Mouse (Mus musculus): Measurements from ENCODE around the gene C1qtnf3. TPM values are rescaled to one million over a fixed set of nuclear protein-coding genes. Genes with fewer than 3 reads are reported as not detected.

Gene C1qtnf3
- total and polyA plus RNA-seq, 2 experiments from 2014 or later = 0.55 to 0.75 TPM

DNA sequence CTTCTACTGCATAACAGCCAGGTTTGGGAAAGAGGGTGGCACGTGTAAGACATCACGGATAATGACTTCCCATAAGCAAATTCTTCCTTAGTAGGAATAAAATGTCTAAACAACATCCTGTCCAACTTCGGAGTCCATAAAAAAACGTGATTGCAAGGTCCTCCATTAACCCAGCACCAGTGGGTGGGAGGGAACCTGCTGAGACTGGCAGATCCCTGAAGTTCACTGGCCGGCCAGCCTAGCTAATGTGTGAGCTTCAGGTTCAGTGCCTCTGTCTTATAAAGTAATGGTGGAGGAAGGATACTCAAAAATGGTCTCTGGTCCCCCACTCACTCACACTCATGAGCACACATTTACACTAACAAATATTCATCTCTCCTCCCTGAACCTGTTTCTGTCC is 3.0 kb downstream of the C1qtnf3 start:
- H3K27me3 ChIP-seq (ENCODE audit: insufficient read depth, low read length) = no peaks in the 10 kb centered on the region
- H3K9me3 ChIP-seq (ENCODE audit: low read length) = no peaks in the 10 kb centered on the region
- H3K4me2 ChIP-seq (ENCODE audit: low read depth, low read length, poor library complexity, severe bottlenecking) = no peak overlapping the region
- no peak overlapping the region for H3K27ac ChIP-seq (ENCODE audit: low read depth, low read length)
- ATAC-seq (ENCODE audit: low FRiP score) (no peak), DNase-seq (ENCODE audit: low spot score) (no peak)
- no peak overlapping the region for H3K4me3 ChIP-seq (ENCODE audit: low read depth, low read length)
- WGBS = 75% methylated on average over 5 of the region's 5 CpGs
- H3K4me1 ChIP-seq (ENCODE audit: insufficient read depth, low read length) = no peaks in the 10 kb centered on the region
- TF ChIP-seq CTCF (IDR thresholded peaks at IDR 0.05) = no peak
- no peak overlapping the region for H3K9ac ChIP-seq (replicated peaks; ENCODE audit: low read length, poor library complexity, severe bottlenecking)
- H3K36me3 ChIP-seq (ENCODE audit: insufficient read depth, low read length) = no peaks in the 10 kb centered on the region

DNA sequence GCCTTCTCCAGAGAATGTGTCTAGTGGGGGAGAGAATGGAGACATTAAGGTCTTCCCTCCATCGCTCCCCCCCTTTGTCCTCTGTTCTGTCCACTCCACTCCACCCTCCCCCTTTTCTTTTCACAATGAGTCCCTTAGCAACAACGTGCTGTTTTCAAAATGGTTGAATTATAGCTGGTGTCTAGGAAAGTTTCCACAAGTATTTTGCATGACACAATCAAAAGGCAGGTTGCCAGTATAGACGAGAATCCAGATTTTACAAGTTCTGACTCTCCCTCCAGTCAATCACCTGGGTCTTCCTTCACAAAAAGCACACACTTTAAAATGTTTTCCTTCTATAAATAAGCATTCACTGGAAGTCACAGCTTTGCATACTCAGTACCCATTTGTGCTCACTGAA is 4.6 kb downstream of the C1qtnf3 start:
- Histone ChIP-seq H3K9ac (replicated peaks; ENCODE audit: low read length, poor library complexity, severe bottlenecking) (no peak overlapping the region), H3K36me3 (ENCODE audit: insufficient read depth, low read length) (no peaks in the 10 kb centered on the region), H3K4me3 (ENCODE audit: low read depth, low read length) (no peak overlapping the region), H3K4me1 (ENCODE audit: insufficient read depth, low read length) (no peaks in the 10 kb centered on the region), H3K27me3 (ENCODE audit: insufficient read depth, low read length) (no peaks in the 10 kb centered on the region), H3K4me2 (ENCODE audit: low read depth, low read length, poor library complexity, severe bottlenecking) (no peak overlapping the region), H3K9me3 (ENCODE audit: low read length) (no peaks in the 10 kb centered on the region), H3K27ac (ENCODE audit: low read depth, low read length) (no peak overlapping the region)
- ATAC-seq (ENCODE audit: low FRiP score) (no peak), DNase-seq (ENCODE audit: low spot score) (no peak)
- WGBS = 50% methylated on average over 3 of the region's 3 CpGs
- TF ChIP-seq CTCF (IDR thresholded peaks at IDR 0.05) = no peak

DNA sequence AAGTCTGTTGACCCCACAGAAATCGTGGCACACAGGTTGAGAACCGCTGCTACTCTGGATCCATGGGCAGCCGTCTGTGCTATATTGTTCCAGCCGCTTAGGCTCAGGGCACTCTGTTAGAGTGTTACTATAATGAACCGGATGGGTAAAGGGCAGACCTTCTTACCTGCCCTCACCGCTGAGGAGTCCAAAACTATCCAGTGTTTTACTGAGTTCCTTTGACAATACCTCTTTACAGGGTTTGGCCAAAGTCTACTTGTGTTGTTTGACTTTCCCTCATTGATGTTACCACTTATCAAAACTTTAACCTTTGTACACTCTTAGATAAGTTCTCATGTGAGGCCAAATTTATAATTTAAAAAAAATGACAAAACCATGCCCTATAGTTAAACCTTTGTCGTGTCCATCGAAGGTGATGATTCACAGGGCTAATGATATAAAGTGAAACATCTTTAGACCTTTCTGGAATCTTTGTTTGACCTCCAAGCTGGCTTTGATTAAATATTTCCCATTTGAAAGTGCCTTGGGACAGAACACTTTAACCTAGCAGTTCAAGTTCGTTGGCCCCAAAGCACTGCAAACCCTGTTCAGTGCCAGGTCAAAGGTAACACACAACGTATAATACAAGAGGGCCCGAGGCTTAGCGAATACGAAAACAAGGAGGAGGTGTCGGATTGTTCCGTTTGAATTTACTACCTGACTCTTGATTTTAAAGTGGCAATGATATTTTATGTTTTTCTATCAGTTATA is 7.3 kb downstream of the C1qtnf3 start:
- no peak overlapping the region for H3K4me2 ChIP-seq (ENCODE audit: low read depth, low read length, poor library complexity, severe bottlenecking)
- no peak for DNase-seq (ENCODE audit: low spot score)

DNA sequence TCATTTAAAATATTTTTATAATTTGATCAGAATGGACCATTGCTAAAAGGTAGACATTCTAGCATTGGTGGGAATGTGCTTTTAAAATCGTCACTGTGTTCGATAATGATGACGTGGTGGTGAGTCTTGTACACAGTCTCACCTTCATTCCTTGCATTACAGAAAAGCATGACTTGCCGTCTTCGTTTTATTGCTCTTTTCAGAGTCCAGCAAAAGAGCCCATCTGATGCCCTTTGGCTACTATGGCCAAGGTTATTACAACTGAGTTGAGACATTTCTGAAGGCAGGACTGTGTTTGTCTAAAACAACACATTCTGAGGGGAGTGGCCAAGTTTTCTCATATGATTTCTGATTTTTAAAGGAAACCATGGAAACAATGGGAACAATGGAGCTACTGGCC is 8.1 kb downstream of the C1qtnf3 start:
- Histone ChIP-seq H3K4me3 (ENCODE audit: low read depth, low read length) (no peak overlapping the region), H3K36me3 (ENCODE audit: insufficient read depth, low read length) (no peaks in the 10 kb centered on the region), H3K27me3 (ENCODE audit: insufficient read depth, low read length) (no peaks in the 10 kb centered on the region), H3K4me1 (ENCODE audit: insufficient read depth, low read length) (no peaks in the 10 kb centered on the region), H3K9me3 (ENCODE audit: low read length) (no peaks in the 10 kb centered on the region), H3K4me2 (ENCODE audit: low read depth, low read length, poor library complexity, severe bottlenecking) (no peak overlapping the region), H3K9ac (replicated peaks; ENCODE audit: low read length, poor library complexity, severe bottlenecking) (no peak overlapping the region), H3K27ac (ENCODE audit: low read depth, low read length) (no peak overlapping the region)
- no peak for DNase-seq (ENCODE audit: low spot score)
- no peak for TF ChIP-seq CTCF (IDR thresholded peaks at IDR 0.05)
- ATAC-seq (ENCODE audit: low FRiP score) = no peak
- WGBS = 95% methylated on average over 5 of the region's 5 CpGs

More for the DNA sequence above, 7.3 kb downstream of the C1qtnf3 start:
- no peak overlapping the region for H3K4me3 ChIP-seq (ENCODE audit: low read depth, low read length)
- no peaks in the 10 kb centered on the region for H3K9me3 ChIP-seq (ENCODE audit: low read length)
- no peak for TF ChIP-seq CTCF (IDR thresholded peaks at IDR 0.05)
- 92% methylated on average over 15 of the region's 15 CpGs for WGBS
- H3K27ac ChIP-seq (ENCODE audit: low read depth, low read length) = no peak overlapping the region
- H3K9ac ChIP-seq (replicated peaks; ENCODE audit: low read length, poor library complexity, severe bottlenecking) = no peak overlapping the region
- H3K36me3 ChIP-seq (ENCODE audit: insufficient read depth, low read length) = no peaks in the 10 kb centered on the region
- no peaks in the 10 kb centered on the region for H3K4me1 ChIP-seq (ENCODE audit: insufficient read depth, low read length)
- no peak for ATAC-seq (ENCODE audit: low FRiP score)
- no peaks in the 10 kb centered on the region for H3K27me3 ChIP-seq (ENCODE audit: insufficient read depth, low read length)

DNA sequence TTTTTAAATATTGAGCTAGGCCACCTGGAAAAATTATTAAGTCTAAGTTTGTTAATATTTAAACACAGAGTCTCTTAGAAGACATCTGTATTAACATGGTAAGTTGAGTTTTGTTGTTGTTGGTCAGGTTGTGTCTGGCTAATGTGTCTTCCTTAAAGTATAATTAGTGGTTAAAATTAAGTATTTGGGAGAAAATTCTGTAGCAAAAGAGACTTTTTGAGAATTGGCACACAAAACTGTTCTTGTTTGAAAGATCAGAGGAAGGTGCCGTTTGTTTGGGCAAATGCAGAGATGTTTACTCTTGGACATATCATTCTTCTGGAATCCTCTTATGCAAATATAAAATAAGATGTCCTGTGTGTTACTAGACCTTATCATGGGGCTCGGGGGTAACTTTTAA is 10.5 kb downstream of the C1qtnf3 start:
- Histone ChIP-seq H3K9me3 (ENCODE audit: low read length) (no peaks in the 10 kb centered on the region), H3K36me3 (ENCODE audit: insufficient read depth, low read length) (no peaks in the 10 kb centered on the region), H3K4me2 (ENCODE audit: low read depth, low read length, poor library complexity, severe bottlenecking) (no peak overlapping the region), H3K9ac (replicated peaks; ENCODE audit: low read length, poor library complexity, severe bottlenecking) (no peak overlapping the region), H3K4me1 (ENCODE audit: insufficient read depth, low read length) (no peaks in the 10 kb centered on the region), H3K4me3 (ENCODE audit: low read depth, low read length) (no peak overlapping the region), H3K27me3 (ENCODE audit: insufficient read depth, low read length) (no peaks in the 10 kb centered on the region), H3K27ac (ENCODE audit: low read depth, low read length) (no peak overlapping the region)
- 85% methylated on average over 2 of the region's 2 CpGs for WGBS
- no peak for ATAC-seq (ENCODE audit: low FRiP score)
- no peak for DNase-seq (ENCODE audit: low spot score)
- TF ChIP-seq CTCF (IDR thresholded peaks at IDR 0.05) = no peak

DNA sequence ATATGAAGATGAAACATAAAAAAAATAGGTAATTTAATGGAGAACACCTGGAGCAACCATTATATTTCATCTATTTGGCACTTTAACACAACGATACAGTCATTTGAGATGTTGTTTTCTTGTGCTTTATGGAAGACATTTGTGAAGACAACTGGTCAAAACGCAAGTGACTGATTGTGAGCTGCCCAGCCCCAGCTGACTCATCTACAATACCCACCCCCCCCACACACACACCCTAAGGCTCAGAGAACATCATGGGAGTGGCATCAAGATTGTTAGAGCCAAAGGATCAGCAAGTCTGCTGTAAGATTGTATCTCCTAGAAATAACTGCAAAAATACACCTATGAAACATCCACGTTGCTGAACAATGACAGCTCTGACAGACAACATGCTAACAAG is 17.3 kb downstream of the C1qtnf3 start:
- H3K9ac ChIP-seq (replicated peaks; ENCODE audit: low read length, poor library complexity, severe bottlenecking) = no peak overlapping the region
- ATAC-seq (ENCODE audit: low FRiP score) = no peak
- H3K4me1 ChIP-seq (ENCODE audit: insufficient read depth, low read length) = no peaks in the 10 kb centered on the region
- H3K4me3 ChIP-seq (ENCODE audit: low read depth, low read length) = no peak overlapping the region
- H3K9me3 ChIP-seq (ENCODE audit: low read length) = no peaks in the 10 kb centered on the region
- 63% methylated on average over 3 of the region's 3 CpGs for WGBS
- H3K36me3 ChIP-seq (ENCODE audit: insufficient read depth, low read length) = no peaks in the 10 kb centered on the region
- no peak overlapping the region for H3K4me2 ChIP-seq (ENCODE audit: low read depth, low read length, poor library complexity, severe bottlenecking)
- no peak for TF ChIP-seq CTCF (IDR thresholded peaks at IDR 0.05)
- H3K27ac ChIP-seq (ENCODE audit: low read depth, low read length) = no peak overlapping the region
- H3K27me3 ChIP-seq (ENCODE audit: insufficient read depth, low read length) = no peaks in the 10 kb centered on the region
- no peak for DNase-seq (ENCODE audit: low spot score)
